Mouse (Mus musculus): Measurements from ENCODE around the gene Xab2. TPM values are rescaled to one million over a fixed set of nuclear protein-coding genes. Genes with fewer than 3 reads are reported as not detected.
A peak's percentile ranks its signal among the peaks of the same experiment; 100 is the strongest.

Gene Xab2
- polyA plus RNA-seq (2015; fragmentation: Nextera tagmentation; extraction: Ambion mirVana): 58.0 and 61.8 TPM in 2 replicates

- Histone ChIP-seq H3K4me3 (peak within 1 kb of the TSS; percentile 79), H3K4me2 (peak within 1 kb of the TSS; percentile 68), H3K9ac (peak within 1 kb of the TSS; percentile 71), H3K9me3 (no peaks in the 10 kb centered on the region), H3K27me3 (no peaks in the 10 kb centered on the region), H3K27ac (no peak within 1 kb of the TSS), H3K4me1 (peaks cover 17% of the 10 kb centered on the region), H3K36me3 (peaks cover 10% of the 10 kb centered on the region)
- ATAC-seq (ENCODE audit: borderline replicate concordance, extremely low read depth, low FRiP score, low TSS enrichment): peak; percentile 98
- under 1% methylated on average over 33 of the region's 37 CpGs for WGBS
Observed at GRCm38 (mm10) chr8:3621199-3621970, at the start of gene Xab2, which contains the start of gene Pet100. Gene Xab2 (minus strand): TSS chr8:3621316. Gene Pet100 (plus strand): TSS chr8:3621548.

GRCm38 (mm10) chr8:3670388-3670787 is 49.3 kb upstream of the Xab2 start:
- no peak overlapping the region for H3K4me2 ChIP-seq
- no peak overlapping the region for H3K9ac ChIP-seq
- H3K27me3 ChIP-seq: no peaks in the 10 kb centered on the region
- no peaks in the 10 kb centered on the region for H3K36me3 ChIP-seq
- ATAC-seq (ENCODE audit: borderline replicate concordance, extremely low read depth, low FRiP score, low TSS enrichment): no peak
- H3K9me3 ChIP-seq: no peaks in the 10 kb centered on the region
- no peak overlapping the region for H3K27ac ChIP-seq
- WGBS: 71% methylated on average over 2 of the region's 2 CpGs
- H3K4me3 ChIP-seq: no peak overlapping the region
- H3K4me1 ChIP-seq: 0 out of 2 replicates have a peak, but pooled peaks cover 6% of the 10 kb centered on the region

GRCm38 (mm10) chr8:3665507-3665906 is 44.4 kb upstream of the Xab2 start, which contains the start of gene Mcemp1:
Gene Mcemp1 (plus strand): TSS chr8:3665754.
- WGBS: 72% methylated on average over 6 of the region's 6 CpGs
- Histone ChIP-seq H3K4me3 (no peak within 1 kb of the TSS), H3K9me3 (no peaks in the 10 kb centered on the region), H3K9ac (no peak within 1 kb of the TSS), H3K4me1 (no peaks in the 10 kb centered on the region), H3K27me3 (no peaks in the 10 kb centered on the region), H3K36me3 (no peaks in the 10 kb centered on the region), H3K27ac (no peak within 1 kb of the TSS), H3K4me2 (no peak within 1 kb of the TSS)
- no peak for ATAC-seq (ENCODE audit: borderline replicate concordance, extremely low read depth, low FRiP score, low TSS enrichment)

- no peaks in the 10 kb centered on the region for H3K4me1 ChIP-seq
- no peak overlapping the region for H3K9ac ChIP-seq
- no peak overlapping the region for H3K4me2 ChIP-seq
- no peak for ATAC-seq (ENCODE audit: borderline replicate concordance, extremely low read depth, low FRiP score, low TSS enrichment)
- H3K27me3 ChIP-seq: no peaks in the 10 kb centered on the region
- H3K36me3 ChIP-seq: no peaks in the 10 kb centered on the region
- H3K4me3 ChIP-seq: no peak overlapping the region
- WGBS: 62% methylated on average over 5 of the region's 5 CpGs
- no peak overlapping the region for H3K27ac ChIP-seq
- H3K9me3 ChIP-seq: no peaks in the 10 kb centered on the region
Observed at GRCm38 (mm10) chr8:3664405-3664804, 43.3 kb upstream of the Xab2 start.

GRCm38 (mm10) chr8:3660889-3661288 is 39.8 kb upstream of the Xab2 start:
- ATAC-seq (ENCODE audit: borderline replicate concordance, extremely low read depth, low FRiP score, low TSS enrichment): no peak
- H3K4me2 ChIP-seq: no peak overlapping the region
- no peak overlapping the region for H3K27ac ChIP-seq
- no peaks in the 10 kb centered on the region for H3K36me3 ChIP-seq
- WGBS: 70% methylated on average over 8 of the region's 8 CpGs
- H3K27me3 ChIP-seq: no peaks in the 10 kb centered on the region
- H3K9me3 ChIP-seq: no peaks in the 10 kb centered on the region
- H3K4me1 ChIP-seq: no peaks in the 10 kb centered on the region
- no peak overlapping the region for H3K9ac ChIP-seq
- H3K4me3 ChIP-seq: no peak overlapping the region

- H3K4me3 ChIP-seq: no peak overlapping the region
- H3K27me3 ChIP-seq: no peaks in the 10 kb centered on the region
- no peak overlapping the region for H3K9ac ChIP-seq
- ATAC-seq (ENCODE audit: borderline replicate concordance, extremely low read depth, low FRiP score, low TSS enrichment): no peak
- WGBS: 14% methylated on average over 7 of the region's 7 CpGs
- no peaks in the 10 kb centered on the region for H3K4me1 ChIP-seq
- no peaks in the 10 kb centered on the region for H3K36me3 ChIP-seq
- H3K27ac ChIP-seq: no peak overlapping the region
- H3K9me3 ChIP-seq: no peaks in the 10 kb centered on the region
- H3K4me2 ChIP-seq: no peak overlapping the region
Observed at GRCm38 (mm10) chr8:3656725-3657381, 35.7 kb upstream of the Xab2 start.

- Histone ChIP-seq H3K9me3 (no peaks in the 10 kb centered on the region), H3K4me3 (no peak within 1 kb of the TSS), H3K4me1 (no peaks in the 10 kb centered on the region), H3K9ac (no peak within 1 kb of the TSS), H3K27me3 (no peaks in the 10 kb centered on the region), H3K36me3 (no peaks in the 10 kb centered on the region), H3K4me2 (no peak within 1 kb of the TSS), H3K27ac (no peak within 1 kb of the TSS)
- 55% methylated on average over 3 of the region's 3 CpGs for whole genome bisulfite sequencing
- ATAC-seq (ENCODE audit: borderline replicate concordance, extremely low read depth, low FRiP score, low TSS enrichment): no peak
Observed at GRCm38 (mm10) chr8:3655526-3655925, 34.4 kb upstream of the Xab2 start, which contains the start of gene Retn. Gene Retn (plus strand): TSS chr8:3655770.

GRCm38 (mm10) chr8:3654726-3655508 is 33.8 kb upstream of the Xab2 start:
- Histone ChIP-seq H3K27me3 (no peaks in the 10 kb centered on the region), H3K4me3 (no peak overlapping the region), H3K4me2 (no peak overlapping the region), H3K4me1 (no peaks in the 10 kb centered on the region), H3K9ac (no peak overlapping the region), H3K27ac (no peak overlapping the region), H3K36me3 (no peaks in the 10 kb centered on the region), H3K9me3 (no peaks in the 10 kb centered on the region)
- no peak for ATAC-seq (ENCODE audit: borderline replicate concordance, extremely low read depth, low FRiP score, low TSS enrichment)
- WGBS: 59% methylated on average over 11 of the region's 11 CpGs

- Histone ChIP-seq H3K4me2 (no peak overlapping the region), H3K9me3 (no peaks in the 10 kb centered on the region), H3K27me3 (no peaks in the 10 kb centered on the region), H3K4me3 (no peak overlapping the region), H3K9ac (no peak overlapping the region), H3K36me3 (no peaks in the 10 kb centered on the region), H3K27ac (no peak overlapping the region), H3K4me1 (no peaks in the 10 kb centered on the region)
- WGBS: 67% methylated on average over 3 of the region's 3 CpGs
- ATAC-seq (ENCODE audit: borderline replicate concordance, extremely low read depth, low FRiP score, low TSS enrichment): no peak
Observed at GRCm38 (mm10) chr8:3652845-3653244, 31.7 kb upstream of the Xab2 start.

- no peak overlapping the region for H3K27ac ChIP-seq
- no peak for ATAC-seq (ENCODE audit: borderline replicate concordance, extremely low read depth, low FRiP score, low TSS enrichment)
- H3K9me3 ChIP-seq: no peaks in the 10 kb centered on the region
- no peaks in the 10 kb centered on the region for H3K36me3 ChIP-seq
- no peak overlapping the region for H3K4me3 ChIP-seq
- WGBS: 42% methylated on average over 1 of the region's 1 CpGs
- H3K4me1 ChIP-seq: no peaks in the 10 kb centered on the region
- H3K27me3 ChIP-seq: no peaks in the 10 kb centered on the region
- peak overlapping the region; percentile 15; the same call in 1 of the 2 replicates for H3K4me2 ChIP-seq
- no peak overlapping the region for H3K9ac ChIP-seq
Observed at GRCm38 (mm10) chr8:3648990-3649389, 27.9 kb upstream of the Xab2 start.

GRCm38 (mm10) chr8:3648268-3648667 is 27.2 kb upstream of the Xab2 start:
- H3K9me3 ChIP-seq: no peaks in the 10 kb centered on the region
- 53% methylated on average over 2 of the region's 2 CpGs for WGBS
- H3K27me3 ChIP-seq: no peaks in the 10 kb centered on the region
- ATAC-seq (ENCODE audit: borderline replicate concordance, extremely low read depth, low FRiP score, low TSS enrichment): no peak
- H3K36me3 ChIP-seq: no peaks in the 10 kb centered on the region
- H3K9ac ChIP-seq: no peak overlapping the region
- no peak overlapping the region for H3K4me3 ChIP-seq
- no peak overlapping the region for H3K27ac ChIP-seq
- H3K4me1 ChIP-seq: no peaks in the 10 kb centered on the region
- H3K4me2 ChIP-seq: no peak overlapping the region

Measured in lung, embryonic 15.5 days (tissue).